Mouse (Mus musculus): ENCODE data around the gene Sept9.

- TF ChIP-seq CTCF (IDR thresholded peaks at IDR 0.05; ENCODE audit: borderline replicate concordance, insufficient read depth, low read depth, low read length) (no peak), POLR2A (IDR thresholded peaks at IDR 0.05; ENCODE audit: borderline replicate concordance, insufficient read depth, low read length) (no peak)
These were observed 122.0 kb downstream of the Sept9 start for GRCm38 (mm10) chr11:117321311-117321971.

Measured in cerebellum, adult 2 months (tissue).